Mouse (Mus musculus): ENCODE results near the gene Nudt8. TPM values are rescaled to one million over a fixed set of nuclear protein-coding genes. Genes with fewer than 3 reads are reported as not detected.
"Not testable (repeated sequence)": the region's sequence is repeated elsewhere in the genome, so short reads cannot be mapped to it uniquely, and the experiment has no call there.

Gene Nudt8
- polyA plus RNA-seq, 1 experiment from 2014 or later = 36.0 TPM

DNA sequence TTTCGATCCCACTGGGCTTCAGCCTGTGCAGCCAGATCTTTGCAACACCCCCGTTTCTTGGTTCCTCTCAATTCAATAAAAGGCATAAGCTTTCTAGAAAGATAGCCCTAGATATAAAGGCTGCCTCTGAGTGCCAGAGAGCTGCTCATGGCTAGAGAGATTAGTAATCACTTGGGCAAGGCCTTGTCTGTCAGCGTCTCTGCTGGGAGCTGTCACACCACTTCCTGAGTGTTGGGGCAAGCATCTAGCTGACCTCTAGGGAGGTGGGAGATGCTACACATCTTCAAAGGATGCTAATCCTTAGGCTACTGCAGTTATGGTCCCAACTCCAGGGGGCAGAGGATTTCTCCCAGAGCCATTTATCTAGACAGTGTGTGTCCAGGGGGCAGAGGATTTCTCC is 33.1 kb upstream of the Nudt8 start:
- Histone ChIP-seq H3K36me3 (no peaks in the 10 kb centered on the region), H3K27ac (no peak overlapping the region), H3K4me1 (peaks cover 15% of the 10 kb centered on the region), H3K9me3 (replicated peaks) (no peaks in the 10 kb centered on the region), H3K4me3 (no peak overlapping the region), H3K27me3 (ENCODE audit: low read depth, poor library complexity, severe bottlenecking) (no peaks in the 10 kb centered on the region)
- DNase-seq (ENCODE audit: low spot score) = no peak
- WGBS = 66% methylated on average over 3 of the region's 3 CpGs

DNA sequence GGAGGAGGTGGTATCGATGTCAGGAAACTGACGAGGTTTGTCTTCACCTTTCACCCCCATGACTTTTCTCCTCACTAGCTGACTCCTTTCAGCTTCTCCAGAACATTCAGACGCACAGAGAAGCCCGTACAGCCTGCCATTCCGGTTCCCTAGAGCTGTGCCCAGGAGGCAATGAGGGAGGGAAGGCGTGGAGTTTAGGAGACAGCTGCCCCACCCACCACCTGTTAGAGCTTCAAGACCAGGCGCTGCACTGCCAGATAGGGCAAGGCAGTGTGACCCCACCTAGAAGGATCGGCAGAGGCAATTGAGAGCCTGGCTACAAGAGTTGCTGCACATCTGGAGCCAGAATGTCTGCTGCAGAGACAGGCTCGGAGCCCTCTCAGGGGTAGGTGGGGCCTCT is 28.2 kb upstream of the Nudt8 start, which contains the start of gene Aldh3b2:
Aldh3b2 (plus strand) TSS at position 100 of the 400 bp plus-strand sequence.
- H3K27me3 ChIP-seq (ENCODE audit: low read depth, poor library complexity, severe bottlenecking) = no peaks in the 10 kb centered on the region
- H3K4me1 ChIP-seq = peaks cover 22% of the 10 kb centered on the region
- WGBS = 31% methylated on average over 9 of the region's 9 CpGs
- no peaks in the 10 kb centered on the region for H3K9me3 ChIP-seq (replicated peaks)
- H3K27ac ChIP-seq = peak within 1 kb of the TSS; percentile 44; the same call in 1 of the 2 replicates
- DNase-seq (ENCODE audit: low spot score) = no peak
- no peak within 1 kb of the TSS for H3K4me3 ChIP-seq
- no peaks in the 10 kb centered on the region for H3K36me3 ChIP-seq

DNA sequence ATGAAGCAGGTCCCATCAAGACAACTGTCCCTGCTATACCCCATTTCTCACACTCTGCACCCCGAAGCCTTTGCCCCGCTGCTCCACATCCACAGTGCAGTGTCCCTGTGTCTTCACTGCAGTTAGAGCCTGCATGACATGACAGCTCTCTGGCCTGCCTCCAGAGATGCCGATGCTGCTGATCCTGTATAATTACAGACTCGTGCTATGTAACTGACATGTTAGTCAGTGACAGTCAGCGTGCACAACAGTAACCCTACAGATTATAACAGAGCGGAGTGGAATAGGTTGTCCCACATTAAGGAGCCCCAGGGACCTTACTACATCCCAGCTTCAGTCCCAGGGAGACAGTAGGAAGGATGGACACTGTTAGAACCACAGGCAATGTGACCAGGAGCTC is 25.8 kb upstream of the Nudt8 start:
- not testable (repeated sequence) for H3K4me3 ChIP-seq; DNase-seq (ENCODE audit: low spot score); H3K9me3 ChIP-seq (replicated peaks); H3K36me3 ChIP-seq; H3K27ac ChIP-seq; H3K27me3 ChIP-seq (ENCODE audit: low read depth, poor library complexity, severe bottlenecking)
- H3K4me1 ChIP-seq = peaks cover 13% of the 10 kb centered on the region
- WGBS = 92% methylated on average over 6 of the region's 6 CpGs

DNA sequence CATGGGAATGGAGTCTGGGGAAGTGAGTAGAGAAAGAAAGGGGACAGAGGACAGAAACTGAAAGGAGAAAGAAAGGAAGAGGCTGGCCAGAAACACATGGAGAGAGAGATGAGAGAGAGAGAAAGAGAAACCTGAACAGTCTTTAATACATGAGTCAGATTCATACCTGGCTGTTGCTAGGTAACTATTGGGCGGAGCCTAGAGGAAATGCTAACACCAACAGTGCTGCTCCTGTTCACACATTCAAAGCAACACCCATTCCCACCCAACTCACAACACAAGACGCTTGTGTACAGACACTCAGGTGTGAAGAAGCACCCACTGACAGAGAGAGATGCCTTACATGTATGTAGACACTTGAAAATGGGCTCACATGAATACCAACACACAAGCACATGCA is 24.5 kb upstream of the Nudt8 start:
- Histone ChIP-seq H3K36me3 (no peaks in the 10 kb centered on the region), H3K4me1 (peaks cover 16% of the 10 kb centered on the region), H3K4me3 (no peak overlapping the region), H3K9me3 (replicated peaks) (no peaks in the 10 kb centered on the region), H3K27ac (no peak overlapping the region), H3K27me3 (ENCODE audit: low read depth, poor library complexity, severe bottlenecking) (no peaks in the 10 kb centered on the region)
- 87% methylated on average over 2 of the region's 2 CpGs for WGBS
- DNase-seq (ENCODE audit: low spot score) = no peak

DNA sequence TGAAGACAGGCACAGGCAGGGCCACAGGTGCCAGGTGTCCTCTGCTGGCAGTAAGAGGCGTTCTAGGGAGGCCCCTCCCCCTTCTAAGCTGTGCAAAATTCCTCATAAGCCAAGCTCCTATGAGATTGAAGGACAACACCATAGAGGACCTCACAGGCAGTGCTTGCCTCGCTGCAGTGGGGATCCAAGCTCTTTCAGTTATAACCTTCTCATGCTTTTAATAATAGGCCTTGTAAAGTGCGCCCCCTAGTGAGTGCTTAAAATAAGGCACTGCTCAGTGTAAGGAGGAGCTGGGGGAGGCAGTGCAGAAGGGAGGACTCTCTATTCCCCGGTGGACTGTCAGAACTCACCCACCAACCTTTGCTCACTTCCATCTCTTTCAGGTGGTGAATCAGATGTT is 20.1 kb upstream of the Nudt8 start:
- peaks cover 27% of the 10 kb centered on the region for H3K4me1 ChIP-seq
- no peak overlapping the region for H3K4me3 ChIP-seq
- H3K36me3 ChIP-seq = no peaks in the 10 kb centered on the region
- H3K27ac ChIP-seq = peak overlapping the region; percentile 46; the same call in 1 of the 2 replicates
- no peaks in the 10 kb centered on the region for H3K27me3 ChIP-seq (ENCODE audit: low read depth, poor library complexity, severe bottlenecking)
- no peaks in the 10 kb centered on the region for H3K9me3 ChIP-seq (replicated peaks)
- DNase-seq (ENCODE audit: low spot score) = peak; percentile 72
- WGBS = 13% methylated on average over 4 of the region's 4 CpGs

DNA sequence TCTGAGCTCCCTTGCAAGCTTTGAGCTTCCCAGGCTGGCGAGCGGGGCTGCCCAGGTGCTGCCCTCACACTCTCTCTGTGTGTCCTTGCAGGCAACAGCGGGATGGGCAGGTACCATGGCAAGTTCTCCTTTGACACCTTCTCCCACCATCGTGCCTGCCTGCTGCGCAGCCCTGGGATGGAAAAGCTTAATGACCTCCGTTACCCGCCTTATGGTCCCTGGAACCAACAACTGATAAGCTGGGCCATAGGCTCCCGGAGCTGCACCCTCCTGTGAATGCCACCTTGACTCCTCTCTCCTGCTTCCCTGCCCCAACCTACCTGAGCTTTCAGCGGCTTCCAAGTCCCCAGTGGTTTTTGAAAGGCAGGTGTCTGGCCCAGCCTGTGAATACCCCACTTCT is 19.5 kb upstream of the Nudt8 start:
- DNase-seq (ENCODE audit: low spot score) = no peak
- no peak overlapping the region for H3K4me3 ChIP-seq
- 75% methylated on average over 9 of the region's 9 CpGs for WGBS
- H3K27ac ChIP-seq = no peak overlapping the region
- peaks cover 32% of the 10 kb centered on the region for H3K4me1 ChIP-seq
- no peaks in the 10 kb centered on the region for H3K36me3 ChIP-seq
- no peaks in the 10 kb centered on the region for H3K27me3 ChIP-seq (ENCODE audit: low read depth, poor library complexity, severe bottlenecking)
- no peaks in the 10 kb centered on the region for H3K9me3 ChIP-seq (replicated peaks)

DNA sequence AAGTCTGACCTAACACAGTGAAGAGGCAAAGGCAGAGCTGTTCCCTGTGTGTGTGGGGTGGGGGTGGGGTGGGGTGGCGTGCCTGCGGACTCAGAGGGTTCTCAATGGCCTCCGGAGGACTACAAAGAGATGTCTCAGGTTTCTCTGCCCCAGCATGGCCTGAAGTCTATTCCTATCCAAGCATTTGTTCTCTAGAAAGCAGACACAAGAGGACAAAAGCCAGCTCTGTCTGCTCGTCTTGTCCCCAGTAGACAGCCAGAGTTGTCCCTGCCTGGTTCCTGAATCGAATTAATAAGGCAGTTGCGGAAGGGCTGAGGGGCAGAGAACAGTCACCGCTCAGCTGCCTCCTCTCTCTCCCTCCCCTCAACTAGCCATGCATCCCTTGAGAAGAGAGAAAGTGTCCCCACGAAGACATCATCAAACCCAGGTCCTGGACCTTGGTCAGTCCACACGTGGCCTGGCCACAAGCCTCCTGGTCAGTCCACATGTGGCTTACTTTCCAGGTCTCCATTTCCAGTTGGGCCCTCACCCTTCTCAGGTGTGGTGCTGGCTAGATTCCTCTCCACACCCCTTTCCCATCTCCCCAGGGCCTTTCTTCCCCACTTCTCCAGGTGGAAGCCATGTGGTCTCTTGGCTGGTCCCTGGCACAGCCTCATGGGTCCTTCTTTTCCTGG is 16.7 kb upstream of the Nudt8 start:
- Histone ChIP-seq H3K27ac (peak overlapping the region; percentile 25), H3K9me3 (replicated peaks) (no peaks in the 10 kb centered on the region), H3K27me3 (ENCODE audit: low read depth, poor library complexity, severe bottlenecking) (no peaks in the 10 kb centered on the region), H3K36me3 (no peaks in the 10 kb centered on the region), H3K4me1 (peaks cover 41% of the 10 kb centered on the region), H3K4me3 (no peak overlapping the region)
- WGBS = 52% methylated on average over 9 of the region's 9 CpGs
- DNase-seq (ENCODE audit: low spot score) = no peak

DNA sequence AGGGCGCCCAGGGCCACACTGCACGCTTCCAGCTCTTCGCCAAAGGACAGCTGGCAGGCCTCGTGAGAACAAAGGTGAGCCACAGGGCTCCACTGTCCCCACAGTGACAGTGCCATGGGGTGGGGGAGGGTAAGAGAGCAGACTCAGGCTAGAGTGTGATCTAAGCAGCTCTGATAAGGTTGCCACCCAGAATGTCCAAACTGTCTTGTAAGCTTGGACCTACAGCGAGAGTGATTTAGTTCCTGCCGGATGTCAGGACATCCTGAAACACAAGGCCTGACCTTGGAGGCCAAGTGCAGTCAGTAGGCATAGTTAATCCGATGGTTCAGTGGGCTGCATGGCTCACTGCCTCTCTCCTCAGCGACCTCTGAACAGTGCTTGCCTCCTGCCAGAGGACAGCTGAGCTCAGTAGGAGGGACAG is 15.1 kb upstream of the Nudt8 start:
- H3K9me3 ChIP-seq (replicated peaks) = no peaks in the 10 kb centered on the region
- no peak overlapping the region for H3K4me3 ChIP-seq
- no peak for DNase-seq (ENCODE audit: low spot score)
- H3K36me3 ChIP-seq = no peaks in the 10 kb centered on the region
- peak overlapping the region; percentile 76 for H3K27ac ChIP-seq
- H3K4me1 ChIP-seq = peaks cover 38% of the 10 kb centered on the region
- WGBS = 37% methylated on average over 8 of the region's 8 CpGs
- H3K27me3 ChIP-seq (ENCODE audit: low read depth, poor library complexity, severe bottlenecking) = no peaks in the 10 kb centered on the region

DNA sequence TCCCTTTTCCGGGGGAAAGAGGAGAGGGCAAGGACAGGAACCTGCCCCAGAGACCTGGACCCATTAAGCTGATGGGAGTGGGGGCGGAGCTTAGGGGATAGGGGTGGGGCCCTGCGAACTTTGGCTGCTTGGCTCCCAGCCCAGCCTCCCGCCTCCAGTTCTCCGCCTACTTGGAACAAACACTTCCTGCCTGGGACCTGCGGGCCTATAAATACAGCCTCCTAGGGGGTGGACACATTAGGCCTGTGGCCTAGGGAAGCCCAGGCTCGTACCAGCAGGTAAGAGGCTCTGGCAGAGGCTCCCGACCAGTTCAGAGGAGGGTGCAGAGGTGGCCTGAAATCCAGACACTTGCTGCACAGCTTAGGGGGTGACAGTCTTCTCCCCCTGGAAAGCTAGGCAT is 14.0 kb upstream of the Nudt8 start, which contains the start of gene Acy3:
Acy3 (plus strand) TSS at position 237 of the 400 bp plus-strand sequence.
- Histone ChIP-seq H3K9me3 (replicated peaks) (no peaks in the 10 kb centered on the region), H3K27me3 (ENCODE audit: low read depth, poor library complexity, severe bottlenecking) (no peaks in the 10 kb centered on the region), H3K4me3 (0 out of 2 replicates have a peak within 1 kb of the TSS, but pooled peaks have one; percentile 12), H3K4me1 (peaks cover 46% of the 10 kb centered on the region), H3K36me3 (no peaks in the 10 kb centered on the region), H3K27ac (peak within 1 kb of the TSS; percentile 76)
- peak; percentile 55 for DNase-seq (ENCODE audit: low spot score)
- WGBS = 16% methylated on average over 8 of the region's 8 CpGs

DNA sequence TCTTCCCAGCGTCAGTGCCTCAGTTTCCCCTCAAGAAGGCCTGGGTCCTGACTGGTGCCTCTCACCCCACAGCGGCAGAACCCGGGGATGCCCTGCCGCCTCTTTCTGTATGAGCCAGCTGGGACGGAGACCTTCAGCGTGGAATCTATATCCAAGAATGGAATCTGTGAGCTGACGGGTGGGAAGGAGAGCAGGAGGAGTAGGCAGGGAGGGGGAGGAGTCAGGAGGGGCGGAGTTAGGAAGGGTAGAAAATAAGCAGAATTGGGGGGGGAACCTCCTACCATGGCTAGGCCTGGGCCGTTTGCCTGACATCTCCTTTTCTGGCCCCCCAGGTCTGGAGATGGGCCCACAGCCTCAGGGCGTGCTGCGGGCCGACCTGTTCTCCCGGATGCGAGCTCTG is 12.3 kb upstream of the Nudt8 start:
- no peak for DNase-seq (ENCODE audit: low spot score)
- Histone ChIP-seq H3K4me3 (no peak overlapping the region), H3K27me3 (ENCODE audit: low read depth, poor library complexity, severe bottlenecking) (0 out of 2 replicates have a peak, but pooled peaks cover 5% of the 10 kb centered on the region), H3K27ac (no peak overlapping the region), H3K4me1 (peaks cover 50% of the 10 kb centered on the region), H3K36me3 (no peaks in the 10 kb centered on the region), H3K9me3 (replicated peaks) (no peaks in the 10 kb centered on the region)
- 92% methylated on average over 14 of the region's 14 CpGs for WGBS

DNA sequence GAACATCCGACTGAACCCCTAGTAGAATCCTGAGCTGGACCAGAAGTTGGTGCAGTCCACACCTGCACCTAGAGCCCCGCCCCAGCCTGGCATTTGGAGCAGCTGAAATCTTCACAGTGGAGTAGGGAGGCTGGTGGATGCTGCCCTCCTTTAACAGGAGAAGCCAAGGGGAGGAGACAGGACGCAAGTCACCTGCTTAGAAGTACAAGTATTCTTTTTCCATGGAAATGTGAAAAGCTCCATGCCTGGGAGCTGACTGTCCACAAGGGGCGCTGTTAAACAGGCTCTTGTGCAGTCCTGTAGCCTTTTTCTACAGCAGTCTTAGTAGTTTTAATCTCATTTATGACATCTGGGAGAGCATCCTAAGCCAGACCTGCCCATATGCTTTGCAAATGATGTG is 11.6 kb upstream of the Nudt8 start:
- Histone ChIP-seq H3K4me1 (peaks cover 43% of the 10 kb centered on the region), H3K27ac (no peak overlapping the region), H3K27me3 (ENCODE audit: low read depth, poor library complexity, severe bottlenecking) (0 out of 2 replicates have a peak, but pooled peaks cover 5% of the 10 kb centered on the region), H3K4me3 (no peak overlapping the region), H3K36me3 (no peaks in the 10 kb centered on the region), H3K9me3 (replicated peaks) (no peaks in the 10 kb centered on the region)
- 86% methylated on average over 4 of the region's 4 CpGs for WGBS
- DNase-seq (ENCODE audit: low spot score) = no peak

DNA sequence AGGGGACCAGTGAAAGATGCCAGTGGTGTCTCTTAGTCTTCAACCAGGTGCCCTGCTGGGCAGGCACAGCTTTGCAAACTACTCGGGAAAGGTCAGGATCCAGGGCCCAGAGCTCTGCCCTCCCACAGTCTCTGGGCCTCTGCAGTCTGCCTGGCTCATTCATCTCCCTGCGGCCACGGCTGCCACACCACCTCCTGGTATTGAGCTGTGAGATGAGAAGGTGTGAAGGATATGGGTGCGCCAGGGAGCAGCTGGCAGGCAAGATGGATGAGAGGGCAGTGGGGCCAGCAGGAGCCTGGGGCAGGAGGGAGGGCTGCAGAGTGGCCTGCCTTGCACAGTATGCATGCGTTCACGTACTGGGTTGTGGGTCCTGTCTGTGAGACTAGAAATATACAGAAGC is 9.6 kb upstream of the Nudt8 start:
- Histone ChIP-seq H3K27me3 (ENCODE audit: low read depth, poor library complexity, severe bottlenecking) (0 out of 2 replicates have a peak, but pooled peaks cover 5% of the 10 kb centered on the region), H3K4me1 (peaks cover 32% of the 10 kb centered on the region), H3K4me3 (no peak overlapping the region), H3K9me3 (replicated peaks) (no peaks in the 10 kb centered on the region), H3K36me3 (no peaks in the 10 kb centered on the region), H3K27ac (no peak overlapping the region)
- peak; percentile 53 for DNase-seq (ENCODE audit: low spot score)
- 24% methylated on average over 6 of the region's 6 CpGs for WGBS

DNA sequence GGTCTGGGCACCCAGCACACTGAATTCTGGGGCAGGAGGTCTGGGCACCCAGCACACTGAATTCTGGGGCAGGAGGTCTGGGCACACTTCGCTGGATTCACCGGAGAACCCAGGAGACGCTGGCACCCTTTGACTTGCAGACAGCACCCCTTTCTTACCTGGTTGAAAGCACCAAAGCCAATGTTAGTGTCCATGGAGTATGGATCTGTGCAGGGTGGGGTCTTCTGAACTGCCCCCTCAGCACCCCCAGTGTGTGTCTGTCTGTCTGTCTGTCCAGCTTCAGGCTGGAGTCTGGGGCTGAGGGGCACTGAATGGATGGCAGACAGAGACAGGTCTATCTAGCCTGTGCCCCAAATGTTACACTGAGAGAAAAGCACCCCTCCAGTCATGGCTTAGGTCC is 8.8 kb upstream of the Nudt8 start:
- Histone ChIP-seq H3K4me3 (no peak overlapping the region), H3K9me3 (replicated peaks) (no peaks in the 10 kb centered on the region), H3K27ac (no peak overlapping the region), H3K36me3 (no peaks in the 10 kb centered on the region), H3K4me1 (peaks cover 24% of the 10 kb centered on the region), H3K27me3 (ENCODE audit: low read depth, poor library complexity, severe bottlenecking) (0 out of 2 replicates have a peak, but pooled peaks cover 5% of the 10 kb centered on the region)
- 99% methylated on average over 3 of the region's 3 CpGs for WGBS
- no peak for DNase-seq (ENCODE audit: low spot score)

All from limb, embryonic 10.5 days (tissue).